Mouse (Mus musculus): ENCODE results near the gene Prpf6.
A peak's percentile ranks its signal among the peaks of the same experiment; 100 is the strongest.

Prpf6 gene

DNA sequence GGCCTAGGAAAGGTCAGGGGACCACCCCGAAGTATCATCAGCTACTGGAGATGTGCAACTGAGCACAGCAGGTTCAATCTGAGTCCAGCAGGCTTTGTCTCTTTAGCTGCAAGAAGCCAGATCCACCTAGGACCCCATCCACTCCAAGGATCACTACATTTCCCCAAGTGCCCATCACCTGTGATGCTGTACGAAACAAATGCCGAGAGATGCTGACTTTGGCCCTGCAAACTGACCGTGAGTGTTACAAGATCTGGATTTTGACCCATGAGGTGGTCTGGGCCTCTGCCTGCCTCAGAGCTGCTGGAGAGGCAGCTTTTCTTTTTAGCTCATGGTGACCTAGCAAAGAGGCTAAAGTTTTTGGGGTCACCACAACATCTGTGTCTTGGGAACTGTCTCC is 94.0 kb downstream of the Prpf6 start:
- DNase-seq (ENCODE audit: low spot score), result no peak

DNA sequence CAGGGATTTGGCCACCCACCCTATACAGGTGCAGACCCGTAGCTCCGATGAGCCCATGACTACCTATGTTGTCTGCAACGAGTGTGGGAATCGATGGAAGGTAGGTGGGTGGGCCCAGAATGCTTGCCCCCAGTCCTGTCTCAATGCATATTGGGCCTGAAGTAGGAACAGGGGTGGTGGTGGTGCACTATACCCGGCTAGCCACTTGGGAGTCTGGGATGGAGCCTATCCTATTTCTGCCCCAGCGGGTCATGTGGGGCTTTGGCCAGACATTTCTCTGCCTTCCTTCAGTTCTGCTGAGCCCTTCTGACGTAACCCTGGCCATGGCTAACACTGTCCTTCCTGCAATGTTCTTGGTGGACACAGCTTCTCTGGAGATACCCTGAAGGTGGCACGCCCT is 95.9 kb downstream of the Prpf6 start:
- no peak for DNase-seq (ENCODE audit: low spot score)

DNA sequence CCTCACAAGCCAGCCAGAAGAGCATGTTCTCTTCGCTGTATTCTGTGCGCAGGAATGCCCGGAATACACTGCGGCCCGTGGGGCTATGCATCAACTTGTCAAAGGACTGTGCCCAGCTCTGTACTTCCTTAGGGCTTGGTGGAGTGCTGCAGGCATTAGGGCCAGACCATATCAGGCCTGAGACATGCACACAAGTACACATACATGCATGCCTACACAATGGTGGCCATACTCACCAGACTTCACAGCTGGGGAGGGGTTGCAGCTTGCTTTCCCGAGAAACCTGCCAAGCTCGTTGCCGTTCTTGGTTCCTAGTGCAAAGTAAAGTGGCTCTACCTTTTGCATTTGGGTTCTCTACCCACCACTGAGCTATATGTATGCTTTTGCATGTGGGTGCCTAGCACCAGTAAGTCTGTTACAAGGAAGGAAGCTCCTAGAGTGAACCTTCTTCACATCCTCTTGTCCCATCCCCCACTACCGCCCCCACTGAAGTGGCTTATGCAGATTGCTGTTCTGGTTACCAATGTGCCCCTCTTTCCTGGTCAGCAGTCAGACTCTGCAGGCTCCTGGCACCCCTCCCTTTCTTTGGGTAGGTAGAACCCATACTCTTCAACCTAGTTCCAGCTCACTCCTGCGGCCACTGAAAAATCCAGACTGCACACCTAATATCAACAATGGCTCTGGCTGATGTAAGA is 97.9 kb downstream of the Prpf6 start:
- no peak for DNase-seq (ENCODE audit: low spot score)

DNA sequence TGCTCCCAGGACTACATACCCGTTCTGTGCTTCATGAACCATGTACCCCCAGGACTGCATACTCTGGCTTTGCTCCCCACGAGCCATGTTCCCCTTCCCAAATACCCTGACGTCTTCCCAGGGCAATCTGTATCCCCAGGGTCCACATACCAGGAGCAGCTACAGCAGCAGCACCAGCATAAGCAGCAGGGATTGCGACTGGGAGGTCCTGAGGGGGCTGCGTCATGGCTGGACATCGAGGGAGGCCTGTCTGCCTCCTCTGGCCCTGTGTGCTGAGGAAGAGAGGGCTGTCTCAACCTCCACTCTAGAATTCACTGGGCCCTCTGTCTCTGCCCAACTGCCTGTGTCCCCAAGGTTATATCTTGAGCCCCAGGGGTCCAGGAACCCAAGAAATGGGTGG is 99.4 kb downstream of the Prpf6 start:
- DNase-seq (ENCODE audit: low spot score), result no peak

DNA sequence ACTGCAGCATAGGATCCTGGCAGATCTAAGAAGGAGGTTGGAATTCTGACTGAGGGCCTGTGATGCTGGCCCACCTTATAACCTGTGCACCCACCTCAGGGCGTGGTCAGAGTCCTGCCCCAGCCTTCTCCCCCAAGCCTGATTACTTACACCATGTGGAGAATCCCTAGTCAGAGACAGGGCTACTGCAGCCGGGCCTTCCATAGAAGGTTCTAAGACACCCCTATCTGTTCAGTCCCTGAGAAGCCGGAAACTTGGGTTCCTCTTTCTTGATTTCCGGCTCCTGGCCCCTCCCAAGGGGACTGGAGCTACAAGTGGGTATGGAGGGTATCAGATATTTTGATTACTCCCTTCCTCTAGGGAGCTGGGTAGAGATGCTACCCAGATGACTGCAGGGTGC is 99.9 kb downstream of the Prpf6 start:
- DNase-seq (ENCODE audit: low spot score), result no peak

DNA sequence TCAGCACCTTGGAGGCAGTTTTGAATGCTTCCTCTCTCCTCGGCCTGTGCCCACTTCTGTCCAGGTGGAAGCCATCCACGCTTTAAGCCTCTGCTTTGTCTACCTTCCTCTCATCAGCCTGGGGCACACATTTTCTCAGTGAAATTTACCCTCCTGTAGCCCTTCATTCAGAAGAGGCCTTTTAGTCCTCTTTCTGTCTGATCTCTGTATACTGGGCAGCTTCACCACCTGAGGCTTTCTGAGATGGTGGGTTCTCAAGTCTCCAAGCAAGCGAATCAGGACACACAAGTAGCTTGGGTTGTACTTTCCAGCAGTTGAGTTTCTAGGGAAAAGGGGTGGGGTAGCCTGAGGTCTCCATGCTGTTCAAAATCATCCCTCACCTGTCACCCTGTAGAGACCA is 100.6 kb downstream of the Prpf6 start:
- DNase-seq (ENCODE audit: low spot score), result no peak

DNA sequence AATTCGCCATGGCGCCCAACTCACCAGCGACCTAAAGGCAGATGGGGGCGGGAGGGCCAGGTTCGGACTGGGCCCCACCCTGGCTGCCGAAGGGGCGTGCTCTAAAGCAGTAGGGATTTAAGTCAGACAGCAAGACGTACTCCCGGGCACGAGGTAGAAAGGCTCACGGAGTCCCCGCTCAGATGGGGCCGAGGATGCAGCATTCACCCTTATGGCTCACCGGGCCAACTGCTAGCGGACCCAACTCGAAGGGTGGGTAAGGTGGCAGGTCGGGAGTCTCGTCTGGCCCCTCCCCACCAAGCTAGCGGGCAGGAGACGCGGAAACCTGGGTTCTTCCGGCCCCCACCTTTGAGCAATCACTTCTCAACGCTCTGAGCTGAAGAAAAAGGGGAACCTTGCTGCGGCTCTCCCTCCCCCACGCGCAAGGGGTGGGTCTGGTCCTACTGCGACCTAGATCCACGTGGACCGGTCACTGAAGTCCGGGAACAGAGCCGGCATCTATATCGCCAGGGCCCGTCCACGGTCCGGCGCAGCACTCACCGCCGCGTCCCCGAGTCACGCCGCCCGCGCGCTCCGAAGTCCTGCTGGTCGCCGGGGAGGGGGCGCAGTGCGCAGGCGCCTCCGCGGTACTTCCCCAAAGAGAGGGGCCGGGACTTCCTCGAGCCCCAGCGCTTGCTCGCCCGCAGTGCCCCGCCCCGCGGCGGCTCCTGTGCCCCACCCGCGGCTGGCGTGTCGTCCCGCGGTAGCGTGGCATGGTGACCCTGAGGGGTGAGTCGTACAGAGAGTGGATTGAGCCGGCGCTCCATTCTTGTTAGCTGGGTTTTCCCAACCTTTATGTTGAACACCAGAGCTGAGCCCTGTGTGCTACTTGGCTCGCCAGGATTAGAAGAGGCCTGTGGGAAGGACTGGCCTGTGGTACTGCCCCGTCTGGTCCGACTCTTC is 101.9 kb downstream of the Prpf6 start, which contains the start of gene Rgs19:
Gene Rgs19, minus strand, starts transcription at position 639 of the 942 bp plus-strand sequence.
- peak; percentile 62 for DNase-seq (ENCODE audit: low spot score)

DNA sequence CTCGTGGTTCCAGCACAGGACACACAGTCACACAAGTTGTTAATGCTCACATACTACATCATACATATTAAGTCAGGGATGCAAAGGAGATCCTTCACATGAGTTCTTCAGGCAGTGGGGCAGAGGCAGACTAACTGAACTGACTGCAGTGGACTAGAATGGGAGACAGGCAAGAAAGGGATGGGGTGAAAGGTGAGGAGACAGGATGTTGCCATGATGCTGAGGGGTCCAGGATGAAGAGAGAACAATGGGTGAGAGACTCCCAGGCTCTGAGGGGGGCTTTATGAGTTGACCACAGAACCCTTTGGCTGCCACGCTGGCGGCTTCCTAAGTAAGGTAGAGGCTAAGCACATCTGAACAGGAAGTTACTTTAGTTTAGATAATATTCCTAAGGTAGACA is 102.9 kb downstream of the Prpf6 start:
- DNase-seq (ENCODE audit: low spot score), result no peak

DNA sequence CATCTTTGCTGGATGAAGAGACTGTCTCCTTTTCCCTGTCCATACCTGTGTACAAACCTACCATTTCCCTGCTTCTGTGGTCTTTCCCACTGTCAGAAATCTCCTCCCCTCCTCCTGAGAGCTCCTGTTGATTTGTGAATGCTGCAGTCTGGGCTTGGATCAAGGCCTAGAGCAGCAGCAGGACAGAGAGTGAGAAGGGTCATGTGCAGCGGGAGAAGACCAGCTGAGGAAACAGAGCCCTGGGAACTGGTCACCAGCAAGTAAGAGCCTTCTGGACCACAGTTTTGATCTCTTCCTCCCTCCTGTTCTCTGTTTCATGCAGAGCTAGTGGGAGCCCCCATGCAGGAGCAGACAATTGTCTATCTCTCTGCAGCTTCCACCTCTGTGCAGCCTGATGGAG is 104.1 kb downstream of the Prpf6 start:
- DNase-seq (ENCODE audit: low spot score), result no peak

DNA sequence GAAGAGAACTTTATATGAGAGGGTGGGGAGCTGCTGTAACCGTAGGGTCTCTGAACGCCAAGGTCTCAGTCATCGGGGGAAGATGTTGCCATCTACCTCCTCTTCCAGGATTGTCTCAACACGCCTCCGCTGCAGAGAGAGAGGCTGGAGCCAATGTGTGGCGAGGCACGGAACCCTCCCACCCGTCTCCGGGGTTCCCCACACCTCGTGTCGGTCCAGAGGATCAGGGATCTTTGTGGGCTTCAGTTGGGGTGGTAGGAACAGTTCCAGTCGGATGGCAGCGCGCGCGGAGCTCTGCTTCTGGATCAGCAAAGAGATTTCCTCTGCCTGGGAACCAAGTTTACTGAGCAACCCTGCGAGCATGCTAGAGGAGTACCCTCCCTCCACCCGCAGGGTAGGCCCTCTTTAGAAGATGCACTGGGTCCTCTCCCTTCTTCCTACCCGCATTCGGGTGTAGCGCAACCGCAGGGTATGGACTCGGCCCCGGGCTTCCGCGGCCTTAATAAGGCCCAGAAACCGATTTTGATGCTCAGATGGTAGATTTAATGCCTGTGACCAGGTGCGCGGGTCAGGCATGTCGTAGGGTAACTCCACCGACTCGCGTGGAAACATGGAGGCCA is 105.2 kb downstream of the Prpf6 start:
- DNase-seq (ENCODE audit: low spot score), result no peak

DNA sequence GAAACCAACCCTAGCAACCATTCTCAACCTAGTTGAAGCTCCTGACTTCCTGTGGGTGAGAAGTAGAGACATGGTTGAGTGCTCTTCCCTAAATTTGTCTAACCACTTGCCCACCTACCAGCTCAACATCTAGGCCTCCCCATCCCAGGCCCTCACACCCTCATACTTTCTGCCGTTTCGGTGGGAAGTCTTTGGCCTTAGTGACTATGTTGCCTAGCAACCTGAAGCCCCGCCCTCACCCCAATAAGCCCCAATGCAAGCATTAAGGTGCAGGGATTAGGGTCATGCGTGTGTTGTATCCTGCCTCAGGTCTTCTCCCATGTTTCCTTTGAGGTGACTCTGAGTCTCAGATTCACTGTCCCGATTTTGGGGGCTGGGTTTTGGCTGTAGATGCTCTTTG is 106.6 kb downstream of the Prpf6 start, which contains the start of gene Lkaaear1:
Gene Lkaaear1, minus strand, starts transcription at position 202 of the 400 bp plus-strand sequence.
- no peak for DNase-seq (ENCODE audit: low spot score)

Data from left cerebral cortex, adult 11 months (tissue).